Mouse (Mus musculus) c-Kit-positive CD71-positive TER-119-negative erythroid progenitor cells, embryonic 14.5 days (primary cell): ENCODE results near the gene Fam189b.
A peak's percentile ranks its signal among the peaks of the same experiment; 100 is the strongest.
"Not testable (repeated sequence)": the region's sequence is repeated elsewhere in the genome, so short reads cannot be mapped to it uniquely, and the experiment has no call there.

Source experiments
- DNase-seq: peaks from one replicate; pipeline ENCODE4 v3.0.0-alpha.2; 2013; ENCODE audit warnings: low read depth

The Fam189b gene

DNA sequence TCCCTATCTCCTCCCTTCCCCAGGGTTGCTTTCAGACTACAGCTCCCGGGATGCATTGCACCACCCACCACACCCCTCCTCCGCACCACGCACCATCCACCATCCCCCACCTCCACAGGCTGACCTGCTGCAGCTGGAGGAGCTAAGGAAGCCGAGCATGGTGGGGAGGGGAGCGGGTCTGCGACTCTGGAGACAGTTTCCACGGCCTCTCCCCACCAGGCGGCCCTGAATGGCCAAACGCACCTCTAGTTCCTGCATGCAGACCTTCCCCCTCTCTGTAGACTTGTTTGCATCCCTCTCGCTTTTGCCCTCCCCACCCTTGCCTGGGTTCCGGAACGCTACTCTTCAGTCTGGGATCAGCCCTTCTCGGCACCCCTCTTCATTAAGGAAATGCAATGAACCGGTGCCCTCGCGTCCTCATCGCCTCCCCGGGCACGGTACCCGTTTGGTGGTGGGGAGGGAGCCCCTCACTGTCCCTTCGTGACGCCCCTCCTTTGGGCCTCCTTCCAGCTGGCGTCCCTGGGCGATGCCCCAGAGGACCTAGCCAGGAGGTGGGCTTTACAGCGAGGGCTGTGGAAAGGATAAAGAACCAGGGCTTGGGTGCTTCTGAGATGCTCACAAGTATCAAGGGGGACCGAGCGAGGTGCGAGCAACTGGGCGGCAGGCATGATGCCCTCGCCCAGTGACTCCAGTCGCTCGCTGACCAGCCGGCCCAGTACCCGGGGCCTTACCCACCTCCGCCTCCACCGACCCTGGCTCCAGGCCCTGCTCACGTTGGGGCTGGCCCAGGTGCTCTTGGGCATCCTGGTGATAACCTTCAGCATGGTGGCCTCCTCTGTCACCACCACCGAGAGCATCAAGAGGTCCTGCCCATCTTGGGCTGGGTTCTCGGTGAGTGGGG is at the start of gene Fam189b:
Gene Fam189b, plus strand, starts transcription at position 86 of the 901 bp plus-strand sequence.
- no peak for DNase-seq

DNA sequence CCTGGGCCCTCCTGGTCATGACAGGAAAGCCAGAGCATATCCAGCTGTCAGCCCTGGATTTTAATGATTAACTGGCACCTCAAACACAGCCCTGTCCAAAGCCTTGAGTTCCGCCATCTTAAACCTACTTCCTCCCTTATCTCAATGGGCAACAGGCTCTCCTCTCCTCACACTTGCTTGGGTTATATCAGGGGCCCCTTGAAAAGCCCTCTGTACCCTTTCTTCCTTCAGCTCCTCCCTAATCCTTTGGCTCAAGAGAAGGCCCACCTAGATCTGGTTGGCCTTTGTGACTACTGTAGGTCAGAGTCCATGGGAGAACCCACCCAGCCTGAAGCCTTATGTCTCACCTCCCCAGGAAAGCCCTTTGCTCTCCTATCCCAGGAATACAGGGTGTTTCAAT is 49.2 kb upstream of the Fam189b start:
- no peak for DNase-seq

DNA sequence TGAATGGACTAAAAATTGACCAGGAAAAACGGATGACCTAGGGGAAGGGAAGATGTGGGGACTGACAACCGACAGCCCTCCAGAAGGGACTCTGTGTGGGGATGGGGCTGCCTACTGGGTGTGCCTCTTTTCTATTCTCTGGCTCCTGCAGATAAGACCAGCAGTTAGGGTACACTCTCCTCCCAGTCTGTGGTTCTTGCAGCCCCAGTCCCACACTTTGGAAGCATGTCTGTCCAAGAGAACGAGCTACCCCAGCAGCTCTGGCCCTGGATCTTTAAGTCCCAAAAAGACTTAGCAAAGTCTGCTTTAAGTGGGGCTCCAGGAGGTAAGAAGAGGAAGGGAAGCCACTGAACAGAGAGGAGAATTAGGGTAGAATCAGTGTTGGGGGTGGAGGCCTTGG is 47.0 kb upstream of the Fam189b start, which contains the start of gene Pklr:
Gene Pklr, plus strand, starts transcription at position 185 of the 400 bp plus-strand sequence.
- DNase-seq, result peak; percentile 65

DNA sequence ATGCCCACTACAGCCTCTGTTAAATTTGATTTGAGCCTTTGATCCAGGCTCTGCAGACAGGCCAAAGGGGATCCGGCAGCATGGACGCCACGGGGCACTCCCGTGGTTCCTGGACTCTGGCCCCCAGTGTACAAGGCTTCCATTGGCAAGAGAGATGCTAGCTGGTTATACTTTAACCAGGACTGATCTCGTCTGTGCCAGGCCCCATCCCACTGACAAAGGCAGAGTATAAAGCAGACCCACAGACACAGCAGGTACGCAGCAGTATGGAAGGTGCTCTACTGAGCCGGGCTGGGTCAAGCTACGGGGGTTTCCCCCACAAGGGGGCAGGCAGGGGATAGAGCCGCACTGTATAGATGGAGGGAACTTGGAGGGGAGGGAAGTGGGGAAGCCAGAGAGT is 46.6 kb upstream of the Fam189b start:
- DNase-seq, result peak; percentile 57

DNA sequence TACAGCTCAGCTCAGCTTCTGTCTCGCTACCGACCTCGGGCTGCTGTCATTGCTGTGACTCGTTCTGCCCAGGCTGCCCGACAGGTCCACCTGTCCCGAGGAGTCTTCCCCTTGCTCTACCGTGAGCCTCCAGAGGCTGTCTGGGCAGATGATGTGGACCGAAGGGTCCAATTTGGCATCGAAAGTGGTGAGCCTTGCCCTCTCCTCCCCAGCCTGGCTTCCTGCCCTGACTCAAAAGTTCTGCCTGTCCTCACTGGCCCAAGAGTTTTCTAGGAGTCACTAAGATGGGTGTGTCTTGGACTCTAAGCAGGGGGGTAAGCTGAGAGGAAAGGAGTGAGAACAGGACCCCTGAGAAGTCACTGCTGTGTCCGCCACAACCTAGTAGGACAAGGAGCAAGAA is 38.1 kb upstream of the Fam189b start:
- no peak for DNase-seq

DNA sequence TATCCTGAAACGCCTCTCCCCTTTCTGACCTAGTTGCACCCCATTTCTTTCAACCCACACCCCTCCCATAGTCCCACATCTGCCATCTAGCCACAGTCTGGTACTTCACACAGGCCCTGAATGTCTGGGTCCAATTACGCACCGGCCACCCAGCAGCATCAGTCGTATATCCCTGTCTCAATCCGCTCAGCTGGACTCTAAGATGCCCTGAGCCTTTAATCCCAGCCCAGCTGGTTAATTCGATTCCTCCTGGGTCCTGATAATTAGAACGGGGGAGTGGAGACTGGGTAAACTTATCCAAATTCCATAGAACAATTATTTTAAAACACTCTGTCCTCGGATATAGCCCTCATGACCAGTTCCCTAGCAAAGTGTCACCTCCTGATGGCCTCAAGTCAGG is 37.4 kb upstream of the Fam189b start:
- no peak for DNase-seq

DNA sequence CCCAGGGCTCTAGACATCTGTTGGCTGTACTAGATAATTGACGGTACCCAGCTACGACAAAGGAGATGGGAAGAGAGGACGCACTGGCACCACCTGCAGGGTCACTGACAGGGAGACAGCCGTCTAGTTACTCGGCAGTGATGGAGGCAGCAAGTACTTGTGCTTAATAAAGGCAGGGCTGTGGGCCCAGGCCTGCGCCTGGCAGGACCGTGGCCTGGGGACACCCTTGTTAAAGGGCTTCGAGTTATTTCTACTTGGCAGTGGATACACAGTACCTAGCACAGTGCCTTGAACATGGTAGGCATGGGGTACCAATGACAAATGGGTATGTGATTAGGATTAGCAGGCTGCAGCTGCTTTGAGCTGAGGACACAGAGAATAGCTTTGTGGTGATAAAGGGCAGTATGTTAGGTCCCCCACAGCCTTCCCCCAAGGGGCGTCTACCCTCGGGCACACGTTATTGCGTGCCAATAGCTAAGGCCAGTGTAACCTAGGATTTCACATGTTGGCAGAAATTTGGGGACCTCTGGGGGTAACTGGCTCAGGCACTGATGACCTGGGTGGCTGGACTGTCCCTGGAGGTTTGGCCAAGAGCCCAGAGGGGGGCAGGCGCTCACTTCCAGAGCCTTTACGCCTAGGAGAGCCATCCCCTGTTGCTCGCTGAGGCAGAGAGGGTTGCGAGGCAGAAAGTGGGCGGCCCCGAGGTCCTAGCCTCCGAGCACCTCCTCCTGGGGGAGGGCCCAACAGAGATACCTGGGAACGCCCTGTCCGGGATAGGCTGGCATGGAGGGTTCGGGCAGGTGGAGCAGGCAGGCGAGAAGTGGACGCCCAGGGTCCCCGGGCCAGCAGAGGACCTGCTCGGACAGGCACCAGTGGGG is 35.6 kb upstream of the Fam189b start:
- DNase-seq, result no peak

DNA sequence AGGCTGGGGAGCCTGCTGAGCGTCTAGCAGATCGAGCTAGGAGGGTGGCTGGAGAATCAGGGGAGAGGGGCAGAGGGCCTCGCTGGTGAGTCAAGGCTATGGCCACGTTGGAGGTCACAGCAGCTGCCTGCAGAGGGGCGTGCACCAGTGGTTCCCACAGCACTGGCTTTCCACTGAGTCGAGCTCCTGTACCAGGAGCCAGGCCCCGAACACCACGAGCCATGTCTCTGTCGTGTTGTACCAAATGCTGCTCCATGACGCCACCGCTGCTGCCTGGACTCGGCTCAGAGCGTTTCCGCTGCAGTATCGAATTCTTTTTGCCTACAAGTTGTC is 35.0 kb upstream of the Fam189b start:
- no peak for DNase-seq

DNA sequence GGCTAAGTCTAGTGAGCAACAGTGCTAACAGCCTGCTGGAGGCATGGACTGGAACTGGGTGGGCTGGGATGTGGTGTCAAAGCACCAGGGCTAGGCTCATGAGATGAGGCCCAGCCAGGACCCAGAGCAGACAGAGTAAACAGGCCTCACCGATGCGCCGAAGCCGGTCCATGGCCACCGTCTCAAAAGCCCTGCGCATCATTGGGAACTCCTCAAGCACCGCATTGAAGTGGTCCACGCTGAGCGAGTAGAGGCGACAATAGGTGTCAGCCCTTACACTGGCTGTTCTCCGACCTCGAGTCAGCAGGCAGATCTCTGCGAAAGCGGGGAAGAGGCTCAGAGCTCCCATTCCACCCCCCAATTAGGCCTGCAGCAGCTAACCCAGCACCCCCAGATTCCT is 34.4 kb upstream of the Fam189b start:
- DNase-seq, result no peak

DNA sequence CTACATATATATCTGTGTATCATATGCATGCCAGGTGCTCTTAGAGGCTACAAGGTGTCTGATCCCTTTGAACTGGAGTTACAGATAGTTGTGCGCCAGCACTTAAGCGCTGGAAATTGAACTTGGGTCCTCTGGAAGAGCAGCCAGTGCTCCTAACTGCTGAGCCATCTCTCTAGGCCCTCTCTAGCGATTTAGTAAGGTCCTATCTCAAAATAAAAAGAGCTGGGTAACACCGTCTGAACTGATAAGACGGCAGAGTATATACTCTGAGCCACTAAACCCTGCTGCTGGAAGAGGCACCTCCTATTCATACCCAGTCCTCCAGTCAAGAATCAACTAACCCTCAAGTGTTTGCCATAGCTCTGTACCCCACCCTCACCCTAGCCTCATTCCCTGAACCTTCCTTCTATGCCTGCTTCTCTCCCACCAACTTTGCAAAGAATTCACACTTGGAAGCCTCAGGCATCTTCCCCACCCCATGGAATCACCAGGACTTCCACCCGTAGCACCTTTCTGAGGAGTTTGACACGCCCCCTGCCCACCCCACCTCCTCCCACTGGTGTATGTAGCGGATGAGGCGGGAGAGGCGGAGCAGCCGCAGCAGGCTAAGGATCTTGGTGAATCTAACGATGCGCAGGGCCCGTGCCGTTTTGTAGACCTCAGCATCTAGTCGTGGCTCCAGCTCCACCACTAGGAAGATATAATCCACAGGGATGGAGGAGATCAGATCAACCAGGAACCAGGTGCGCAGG is 30.7 kb upstream of the Fam189b start:
- DNase-seq, result no peak

DNA sequence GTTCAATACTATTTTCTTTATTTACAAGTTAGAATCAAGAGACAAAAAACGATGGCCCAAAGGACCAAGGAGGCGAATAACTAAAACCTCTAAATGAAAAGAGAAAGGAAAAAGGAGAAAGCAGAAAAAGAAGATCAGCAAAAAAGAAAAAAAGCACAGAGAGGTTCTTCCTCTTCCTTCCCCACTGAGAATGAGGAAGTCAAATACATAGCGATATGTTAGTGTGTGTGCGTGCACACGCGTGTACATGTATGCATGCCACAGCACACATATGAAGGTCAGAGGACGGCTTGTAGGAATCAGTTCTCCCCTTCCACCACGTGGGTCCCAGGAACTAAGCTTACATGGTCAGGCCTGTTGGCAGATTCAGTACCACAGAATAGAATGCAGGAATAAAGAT is 26.0 kb upstream of the Fam189b start:
- no peak for DNase-seq

DNA sequence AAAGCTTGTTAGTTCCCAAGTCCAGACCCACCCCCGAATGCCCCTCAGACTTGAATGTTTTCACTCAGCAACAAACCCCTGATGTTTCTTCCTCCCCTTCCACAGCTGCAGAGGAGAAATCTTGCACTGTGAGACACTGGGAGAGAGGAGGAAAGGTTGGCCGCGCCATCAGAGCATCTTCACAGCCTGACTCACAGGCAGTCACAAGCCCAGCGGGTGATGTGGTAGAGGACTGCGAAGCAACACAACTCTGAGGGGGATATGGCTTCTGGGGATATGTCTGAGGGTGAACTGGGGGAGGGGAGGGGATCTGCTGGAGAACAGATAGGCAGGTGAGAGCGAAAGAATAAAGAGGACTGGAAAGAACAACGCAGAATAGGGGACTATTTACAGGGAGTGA is 24.3 kb upstream of the Fam189b start:
- DNase-seq, result no peak

DNA sequence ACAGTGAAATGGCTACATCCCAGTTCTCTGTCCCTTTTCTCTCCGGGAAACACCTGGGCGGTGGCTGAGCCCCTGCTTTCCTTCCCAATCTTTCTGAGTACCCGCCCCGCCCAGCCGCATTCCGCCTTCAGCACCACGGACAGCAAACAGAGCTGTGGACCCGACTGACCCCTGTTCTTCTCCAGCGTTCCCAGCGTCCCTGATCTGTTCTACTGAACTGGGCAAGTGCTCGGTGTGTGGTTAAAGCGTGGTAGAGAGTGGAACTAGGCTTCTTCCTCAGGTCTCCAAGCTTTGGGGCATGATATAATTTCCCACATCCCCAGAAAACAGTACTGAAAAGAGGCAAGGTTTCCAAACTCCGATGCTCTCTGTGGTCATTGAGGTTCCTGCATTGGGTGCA is 23.7 kb upstream of the Fam189b start:
- DNase-seq, result no peak

DNA sequence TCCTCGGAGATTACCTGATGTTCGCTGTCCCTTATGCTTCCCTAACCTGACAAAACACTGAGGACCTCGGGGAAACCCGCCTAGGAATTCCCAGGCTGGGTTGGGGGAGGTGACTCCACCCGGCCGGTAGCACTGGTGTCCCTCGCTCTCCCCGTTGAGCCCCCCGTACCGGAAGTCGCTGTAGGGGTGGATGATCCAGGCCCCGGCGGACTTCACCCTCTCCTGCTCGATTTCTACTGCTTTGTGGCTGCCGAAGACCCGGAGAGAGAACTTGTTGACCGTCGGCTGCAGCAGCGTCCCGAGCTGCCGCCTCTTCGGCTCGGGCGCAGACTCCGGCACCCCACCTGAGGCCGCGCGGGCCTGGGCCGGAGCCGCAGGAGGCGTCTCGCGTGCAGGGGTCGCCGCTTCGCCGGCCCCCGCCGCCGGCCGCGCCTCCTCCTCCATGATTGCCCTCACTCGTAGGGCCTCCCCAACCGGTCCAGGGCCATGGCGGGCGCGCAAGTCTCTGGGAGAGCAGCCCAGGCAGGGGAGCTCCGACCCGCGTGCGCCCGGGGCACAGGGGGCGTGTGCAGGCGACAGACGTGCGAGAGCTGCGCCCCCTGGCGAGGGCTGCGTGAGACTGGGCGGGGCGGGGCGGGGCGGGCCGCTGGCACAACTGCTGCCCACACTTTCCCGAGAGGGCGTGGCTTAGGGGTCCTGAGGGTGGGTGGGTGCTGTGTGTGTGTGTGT is 23.2 kb upstream of the Fam189b start, which contains the start of gene Hcn3:
Gene Hcn3, minus strand, starts transcription at position 581 of the 729 bp plus-strand sequence.
- DNase-seq, result peak; percentile 71

DNA sequence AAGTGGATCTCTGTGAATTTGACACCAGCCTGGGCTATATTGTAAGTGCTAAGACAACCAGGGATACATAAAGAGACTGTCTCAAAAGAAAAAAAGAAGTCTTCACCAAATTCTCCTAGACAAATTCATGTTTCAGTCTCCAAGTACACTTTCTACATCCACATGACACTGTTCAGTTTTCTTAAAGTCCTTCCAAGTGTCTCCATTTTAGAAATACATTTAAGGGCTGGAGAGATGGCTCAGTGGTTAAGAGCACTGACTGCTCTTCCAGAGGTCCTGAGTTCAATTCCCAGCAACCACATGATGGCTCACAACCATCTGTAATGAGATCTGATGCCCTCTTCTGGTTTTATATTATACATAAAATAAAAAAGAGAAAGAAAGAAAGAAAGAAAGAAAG is 21.7 kb upstream of the Fam189b start:
- not testable (repeated sequence) for DNase-seq

DNA sequence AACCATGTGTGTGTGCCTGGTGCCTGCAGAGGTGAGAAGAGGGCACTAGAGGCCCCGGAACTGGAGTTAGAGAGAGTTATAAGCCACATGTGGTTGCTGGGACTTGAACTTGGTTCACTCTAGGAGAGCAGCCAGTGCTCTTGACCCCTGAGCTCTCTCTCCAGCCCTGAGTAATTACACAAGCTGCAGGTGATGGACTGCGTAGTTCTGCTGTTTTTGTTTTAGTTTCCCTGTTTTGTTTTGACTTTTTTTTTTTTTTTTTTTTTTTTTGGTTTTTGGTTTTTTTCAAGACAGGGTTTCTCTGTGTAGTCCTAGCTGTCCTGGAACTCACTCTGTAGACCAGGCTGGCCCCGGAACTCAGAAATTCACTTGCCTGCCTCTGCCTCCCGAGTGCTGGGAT is 21.2 kb upstream of the Fam189b start:
- no peak for DNase-seq

DNA sequence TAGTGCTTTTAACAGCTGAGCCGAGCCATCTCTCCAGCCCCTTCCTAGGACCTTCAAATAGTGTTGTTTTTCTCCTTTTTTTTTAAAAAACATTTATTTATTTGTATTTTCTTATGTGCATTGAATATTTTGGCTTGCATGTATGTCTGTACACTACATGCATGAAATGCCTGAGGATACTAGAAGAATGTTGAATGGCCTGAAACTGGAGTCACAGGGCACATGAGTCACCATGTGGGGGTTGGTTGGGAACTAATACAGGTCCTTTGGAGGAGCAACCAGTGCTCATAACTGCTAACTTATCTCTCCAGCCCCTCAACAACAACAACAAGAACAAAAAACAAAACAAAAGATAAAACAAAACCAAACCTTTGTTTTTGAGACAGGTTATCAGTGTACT is 19.8 kb upstream of the Fam189b start:
- no peak for DNase-seq

DNA sequence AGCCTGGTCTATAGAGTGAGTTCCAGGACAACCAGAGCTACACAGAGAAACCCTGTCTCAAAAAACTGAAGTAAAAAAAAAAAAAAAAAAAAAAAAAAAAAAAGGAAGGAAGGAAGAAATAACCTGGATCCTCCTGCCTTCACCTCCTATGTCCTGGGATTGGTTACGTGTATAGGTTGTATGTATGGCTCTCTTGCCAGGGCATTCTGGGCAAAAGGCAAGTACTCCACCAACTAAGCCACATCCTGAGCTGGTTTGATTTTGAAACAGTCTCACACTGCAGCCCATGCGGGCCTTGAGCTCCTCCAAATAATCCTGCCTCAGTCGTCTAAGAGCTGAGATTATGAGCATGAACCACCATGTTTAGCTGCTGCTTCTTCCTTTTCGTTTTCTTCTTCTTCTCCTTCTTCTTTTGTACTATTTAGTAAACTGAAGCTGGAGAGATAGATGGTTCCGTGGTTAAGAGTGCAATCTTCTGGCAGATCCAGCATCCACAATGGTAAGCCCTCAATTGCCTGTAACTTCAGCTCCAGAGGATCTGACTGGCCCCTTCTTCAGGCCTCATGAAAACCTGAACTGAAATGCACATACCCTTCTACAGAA is 19.2 kb upstream of the Fam189b start:
- no peak for DNase-seq

DNA sequence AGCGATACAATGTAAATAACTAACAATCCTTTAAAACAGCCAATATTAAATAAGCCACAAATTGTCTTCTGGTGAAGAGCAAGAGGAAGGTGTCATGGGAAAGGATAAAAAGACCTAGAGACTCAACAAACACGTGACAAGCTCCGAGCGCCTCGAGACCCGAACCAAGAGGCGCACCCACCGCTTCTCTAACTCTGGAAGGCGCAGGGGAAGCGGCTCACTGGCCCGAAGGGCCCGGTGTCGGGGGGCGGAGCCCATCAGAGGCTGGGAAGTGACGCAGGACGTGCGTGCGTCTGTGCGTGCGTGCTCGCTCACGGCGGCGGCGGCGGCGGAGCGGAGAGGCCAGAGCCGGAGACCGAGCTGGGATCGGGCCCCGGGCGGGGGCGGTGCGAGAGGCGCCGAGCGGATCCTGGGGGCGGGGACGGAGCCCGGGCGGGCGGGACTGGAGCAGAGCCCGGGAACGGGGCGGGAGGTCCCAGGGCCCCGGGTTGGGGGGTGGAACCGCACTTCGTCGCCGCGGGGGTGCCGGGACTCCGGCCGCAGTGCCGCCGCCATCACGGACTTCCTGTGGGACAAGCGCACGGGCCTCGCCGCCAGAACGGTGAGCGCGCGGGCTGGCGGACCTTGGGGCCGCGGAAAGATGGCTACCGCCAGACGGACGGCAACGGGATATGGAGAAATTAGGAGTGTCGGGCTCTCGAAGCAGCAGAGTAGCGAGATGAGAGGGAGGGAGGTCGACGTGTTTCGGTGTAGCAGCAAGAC is 18.3 kb upstream of the Fam189b start, which contains the start of gene Clk2:
Gene Clk2, plus strand, starts transcription at position 290 of the 762 bp plus-strand sequence.
- peak; percentile 92 for DNase-seq

DNA sequence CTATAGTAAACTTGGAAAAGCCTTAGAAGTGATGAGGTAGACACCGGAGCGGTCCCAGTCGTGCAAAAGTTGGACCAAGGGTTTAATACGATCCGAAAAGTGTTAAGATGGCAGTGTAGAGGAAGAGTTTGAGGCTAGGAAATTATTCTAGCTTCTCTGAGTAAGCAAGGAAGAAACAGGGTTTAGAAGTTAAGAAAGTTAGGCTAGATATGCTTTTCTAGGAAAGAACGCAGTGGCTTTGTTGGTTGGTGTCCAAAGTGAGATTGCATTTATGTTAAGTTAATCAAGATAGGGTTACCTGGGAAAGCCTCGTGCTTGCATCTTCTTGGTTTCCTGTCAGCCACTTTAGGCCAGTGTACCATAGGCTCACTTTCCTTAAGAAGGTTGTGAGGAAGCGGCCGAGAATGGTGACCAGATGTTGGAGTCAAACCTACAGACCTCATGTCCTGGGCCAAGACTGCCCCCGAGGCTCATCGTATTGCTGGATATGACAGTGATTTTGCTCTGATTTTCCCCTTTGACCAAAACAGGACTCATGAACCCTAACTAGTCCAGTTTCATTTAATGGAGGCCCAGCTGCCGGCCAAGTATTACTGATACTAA is 17.6 kb upstream of the Fam189b start:
- no peak for DNase-seq
